Mouse (Mus musculus) NIH3T3 (cell line): ENCODE results near the gene Tnfsf15.

Source experiments
- DNase-seq: peaks from one replicate; pipeline ENCODE4 v3.0.0-alpha.2; 2012; ENCODE audit warnings: low read depth

Gene Tnfsf15

GRCm38 (mm10) chr4:63744693-63745171 is at the start of gene Tnfsf15:
TSS of gene Tnfsf15 (minus strand) at chr4:63745113.
- no peak for DNase-seq

DNA sequence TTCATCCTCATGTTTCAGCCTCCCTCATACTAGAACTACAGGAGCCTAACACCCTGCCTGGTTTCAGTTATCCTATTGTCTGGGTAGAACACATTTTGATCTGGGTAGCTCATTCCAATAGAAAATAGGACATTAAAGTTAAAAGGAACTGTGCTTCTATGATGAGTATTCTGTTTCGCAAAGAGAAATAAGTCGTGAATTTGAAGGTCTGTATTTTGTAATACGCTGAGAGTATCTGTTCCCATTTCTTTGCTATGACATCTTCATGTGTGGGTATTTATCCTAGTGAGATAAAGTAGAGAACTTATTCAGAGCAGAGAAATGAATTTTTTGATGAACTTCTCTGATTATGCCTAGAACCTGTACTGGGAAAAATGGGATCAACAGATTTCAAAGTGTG is 47.4 kb upstream of the Tnfsf15 start:
- no peak for DNase-seq

DNA sequence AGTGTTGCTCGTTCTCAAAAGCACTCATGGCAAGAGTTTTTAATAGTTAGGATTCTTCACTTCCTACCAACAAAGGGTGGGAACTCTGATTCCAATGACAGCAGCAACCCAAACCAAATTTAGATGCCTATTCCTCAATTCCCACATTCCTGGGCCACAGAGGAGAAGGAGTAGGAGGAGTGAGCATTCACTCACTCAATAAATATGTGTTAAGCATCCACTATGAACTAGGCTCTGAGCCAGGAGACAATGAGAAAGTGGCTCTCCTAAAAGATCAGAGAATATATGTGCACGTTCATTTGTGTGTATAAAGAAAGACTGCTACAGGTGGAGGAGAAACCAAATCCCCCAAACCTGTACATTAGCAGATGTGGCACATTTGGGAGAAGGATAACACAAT is 40.6 kb upstream of the Tnfsf15 start:
- DNase-seq: peak; percentile 64

DNA sequence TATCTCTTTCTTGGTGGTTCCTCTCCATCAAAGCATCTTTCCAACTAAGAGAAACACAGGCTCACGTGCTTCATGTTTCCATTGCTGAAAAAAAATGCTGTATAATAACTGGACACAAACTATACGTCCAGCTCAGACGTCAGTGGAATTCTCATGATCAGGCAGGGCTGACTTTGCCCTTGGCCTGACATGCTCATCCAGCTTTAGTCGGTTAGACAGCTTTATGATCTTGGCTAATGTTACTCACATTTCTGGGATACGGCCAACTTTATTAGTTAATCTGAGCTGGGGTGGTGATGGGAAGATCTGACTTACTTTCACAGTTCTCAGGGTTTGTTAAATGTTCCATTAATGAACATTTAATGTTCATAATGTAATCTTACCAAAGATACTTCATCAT is 38.9 kb upstream of the Tnfsf15 start:
- peak; percentile 19 for DNase-seq

DNA sequence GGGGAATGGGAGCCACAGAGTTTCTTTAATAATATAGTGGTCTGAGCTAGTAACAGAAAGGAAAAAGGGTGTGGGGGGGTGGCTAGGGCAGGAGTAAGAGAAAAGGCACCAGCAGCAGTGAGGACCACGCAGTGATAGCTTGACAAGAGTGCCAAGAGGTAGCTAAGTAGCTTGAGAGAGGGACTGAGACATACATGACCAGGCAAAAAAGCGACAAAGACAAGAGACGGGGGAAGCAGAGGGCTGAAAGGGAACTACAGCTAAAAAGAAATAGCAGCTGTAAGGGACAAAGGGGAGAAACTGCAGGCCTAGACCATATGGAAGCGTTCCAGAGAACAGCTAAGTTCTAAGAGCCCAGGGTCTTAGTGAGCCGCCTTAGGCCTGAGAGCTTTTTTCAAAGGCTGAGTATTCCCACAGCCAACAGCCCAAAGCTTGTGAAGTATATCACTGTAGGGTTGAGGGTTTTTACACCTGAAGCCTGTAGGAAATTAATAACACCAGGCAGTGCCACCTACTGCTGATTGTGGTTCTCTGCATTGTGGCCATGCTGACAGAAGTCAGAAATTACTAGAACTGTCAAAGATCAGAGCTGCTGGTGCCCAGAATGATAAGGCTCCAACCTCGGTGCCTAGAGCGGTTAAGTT is 38.2 kb upstream of the Tnfsf15 start:
- DNase-seq: no peak

- no peak for DNase-seq
Measured at GRCm38 (mm10) chr4:63777223-63777622, 32.3 kb upstream of the Tnfsf15 start.

DNA sequence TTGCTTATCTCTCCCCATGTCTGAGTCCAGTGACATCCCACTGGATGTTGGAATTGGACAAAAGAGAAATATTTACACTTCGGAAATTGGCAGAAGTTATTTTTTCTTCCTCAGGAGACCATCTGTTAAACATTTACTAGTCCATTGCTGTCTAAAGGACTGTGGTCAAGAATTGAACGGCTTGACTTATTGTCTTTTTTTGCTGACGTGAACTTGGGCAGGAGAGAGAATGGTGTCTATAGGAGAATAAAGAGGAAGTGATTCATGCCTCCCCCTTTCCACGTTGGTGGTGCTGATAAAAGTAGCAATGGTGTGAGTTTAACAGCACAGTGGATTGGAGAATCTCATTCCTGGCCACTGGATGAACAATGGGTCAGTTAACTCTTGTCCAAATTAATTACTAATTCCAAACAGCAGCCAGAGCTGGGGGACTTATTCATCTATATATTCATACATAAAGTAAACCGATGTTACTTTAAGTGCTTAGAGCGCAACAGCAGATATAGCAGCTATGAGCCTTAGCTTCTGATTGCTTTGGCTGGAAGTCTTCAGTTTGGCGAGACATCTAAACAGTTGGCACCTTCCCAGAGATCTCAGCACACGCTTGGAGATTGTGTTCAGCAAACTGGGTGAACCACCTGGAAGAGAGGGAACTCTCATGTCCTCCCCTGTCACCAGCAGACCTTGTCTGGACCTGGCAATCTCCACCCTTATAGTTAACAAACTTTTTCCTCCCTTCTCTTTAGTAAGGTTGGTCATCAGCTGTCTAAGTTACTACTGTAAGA is 28.6 kb upstream of the Tnfsf15 start:
- no peak for DNase-seq

GRCm38 (mm10) chr4:63772514-63772913 is 27.6 kb upstream of the Tnfsf15 start:
- no peak for DNase-seq

- DNase-seq: no peak
Measured at GRCm38 (mm10) chr4:63771291-63771690, 26.4 kb upstream of the Tnfsf15 start.

DNA sequence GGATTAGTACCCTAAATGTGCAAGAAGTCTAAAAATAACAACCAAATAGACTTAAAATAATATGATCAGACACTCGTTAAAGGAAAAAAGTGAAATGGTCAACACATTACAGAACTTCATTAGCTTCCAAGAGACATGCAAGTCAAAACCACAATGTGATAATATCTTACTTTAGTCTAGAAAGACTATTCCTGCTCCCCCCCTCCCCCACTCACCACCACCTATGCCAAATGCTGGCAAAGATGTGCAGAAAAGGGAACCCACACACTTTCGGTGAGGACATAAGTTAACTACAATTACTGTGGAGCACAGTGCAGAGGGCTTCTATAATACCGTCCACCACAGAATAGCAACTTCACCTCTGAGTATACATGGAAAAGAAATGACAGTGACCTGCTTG is 24.2 kb upstream of the Tnfsf15 start:
- DNase-seq: no peak

- no peak for DNase-seq
Measured at GRCm38 (mm10) chr4:63765050-63765449, 20.1 kb upstream of the Tnfsf15 start.

- no peak for DNase-seq
Measured at GRCm38 (mm10) chr4:63759931-63760330, 15.0 kb upstream of the Tnfsf15 start.

DNA sequence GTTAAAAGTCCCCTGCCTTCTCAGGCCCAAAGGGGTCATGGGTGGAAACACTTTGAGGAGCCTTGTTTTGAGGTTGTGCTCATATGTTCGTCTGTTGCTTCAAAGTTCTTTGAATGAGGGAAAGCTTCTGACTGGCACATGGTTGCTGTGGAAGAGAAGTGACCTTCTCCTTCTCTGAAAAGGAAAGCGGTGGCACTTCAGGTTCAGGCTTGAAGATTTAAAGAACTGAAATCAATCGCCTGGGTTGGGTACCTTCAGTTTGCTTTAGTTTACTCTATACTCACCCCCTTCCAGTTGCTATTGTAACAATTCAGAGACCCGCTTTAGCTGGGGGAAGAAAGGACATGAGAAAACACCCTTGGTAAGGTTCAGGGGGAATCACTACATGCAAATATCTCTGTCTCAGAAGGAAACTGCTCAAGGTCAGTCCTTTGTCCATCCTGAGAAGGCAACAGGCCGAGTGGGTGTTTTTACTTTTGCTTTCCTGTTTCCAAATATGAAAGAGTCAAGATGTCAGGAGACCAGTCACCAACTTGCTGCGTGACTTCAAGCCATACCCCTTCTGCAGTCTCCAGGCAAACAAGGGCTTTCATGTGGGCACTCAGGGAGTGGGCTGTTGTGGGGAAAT is 12.7 kb upstream of the Tnfsf15 start:
- no peak for DNase-seq

DNA sequence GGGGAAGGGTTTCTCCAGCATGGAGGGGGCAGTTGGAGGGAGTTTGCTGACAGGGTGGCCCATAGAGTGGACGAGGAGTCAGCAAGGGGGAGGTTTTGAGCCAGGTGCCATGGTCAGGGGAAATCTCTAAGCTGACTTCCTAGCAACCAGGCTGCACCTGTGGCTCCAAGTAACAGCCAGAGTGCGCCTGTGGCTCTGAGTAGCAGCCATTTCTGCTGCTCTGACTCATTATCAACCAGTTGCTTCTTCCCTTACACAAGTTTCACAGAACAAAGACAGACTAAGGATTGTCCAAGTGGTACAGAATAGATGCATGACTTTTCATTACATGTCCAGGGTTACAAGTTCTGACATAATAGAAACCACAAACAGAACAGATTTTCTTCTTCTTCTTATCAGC is 11.2 kb upstream of the Tnfsf15 start:
- DNase-seq: peak; percentile 38

GRCm38 (mm10) chr4:63754467-63755020 is 9.6 kb upstream of the Tnfsf15 start:
- no peak for DNase-seq

- no peak for DNase-seq
Measured at GRCm38 (mm10) chr4:63753855-63754254, 8.9 kb upstream of the Tnfsf15 start.

DNA sequence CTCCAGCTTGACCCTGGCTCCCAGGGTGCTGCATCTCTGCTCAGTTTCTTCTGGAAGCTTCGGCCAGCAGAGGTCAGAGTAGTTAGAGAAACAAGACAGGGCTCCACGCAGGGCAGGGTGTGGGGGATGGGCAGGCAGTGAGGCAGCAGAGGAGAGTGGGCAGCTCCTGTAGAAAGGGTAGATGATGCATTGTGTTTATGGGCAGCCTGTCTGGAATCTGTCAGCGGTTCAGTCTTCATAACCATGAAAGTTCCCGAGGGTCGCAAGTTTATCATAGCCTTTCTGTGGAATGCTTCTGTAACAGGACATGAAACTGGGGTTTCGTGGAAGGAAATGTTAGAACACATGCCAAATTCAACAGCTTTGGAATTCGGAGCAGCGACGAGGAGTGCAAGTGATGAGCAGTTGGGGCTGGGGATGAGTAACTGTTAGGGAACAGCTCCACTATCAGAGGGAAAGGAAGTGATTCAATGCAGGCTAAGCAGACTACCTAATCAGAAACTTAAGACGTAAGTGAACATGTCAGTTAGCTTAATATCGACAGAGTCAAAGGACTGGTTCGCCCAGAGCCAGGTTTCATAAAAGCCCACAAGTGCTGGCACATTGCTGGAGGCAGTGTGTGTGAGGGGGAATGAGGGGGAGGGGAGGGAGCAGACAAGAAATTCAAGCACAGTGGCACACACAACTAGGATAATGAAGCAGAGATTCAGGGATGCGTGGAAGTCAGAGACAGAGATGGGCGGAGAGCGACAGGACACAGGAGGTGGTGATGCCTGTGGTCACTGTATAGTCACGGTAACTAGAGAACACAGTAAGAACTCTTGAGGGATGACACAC is 8.0 kb upstream of the Tnfsf15 start:
- peak; percentile 81 for DNase-seq

GRCm38 (mm10) chr4:63748061-63748730 is 3.3 kb upstream of the Tnfsf15 start:
- no peak for DNase-seq

DNA sequence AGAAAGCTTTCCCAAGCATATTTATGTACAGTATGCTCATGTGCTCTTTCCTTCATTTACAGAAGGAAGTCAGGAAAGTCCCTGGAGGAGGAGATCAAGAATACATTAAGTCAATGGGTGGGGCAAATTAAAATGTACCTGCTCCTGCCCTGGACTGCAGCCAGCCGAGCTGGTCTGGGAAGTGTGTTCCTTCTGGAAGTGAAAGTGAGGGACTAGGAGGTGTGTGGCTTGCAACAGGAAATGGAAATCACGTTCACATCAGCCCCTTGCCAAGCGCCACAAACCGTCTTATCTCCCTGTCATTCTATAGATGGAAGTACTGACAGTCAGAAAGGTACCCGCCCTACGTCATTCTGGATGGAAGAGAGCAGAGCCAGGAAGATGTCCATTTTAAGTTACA is 358 bp upstream of the Tnfsf15 start:
- DNase-seq: no peak

DNA sequence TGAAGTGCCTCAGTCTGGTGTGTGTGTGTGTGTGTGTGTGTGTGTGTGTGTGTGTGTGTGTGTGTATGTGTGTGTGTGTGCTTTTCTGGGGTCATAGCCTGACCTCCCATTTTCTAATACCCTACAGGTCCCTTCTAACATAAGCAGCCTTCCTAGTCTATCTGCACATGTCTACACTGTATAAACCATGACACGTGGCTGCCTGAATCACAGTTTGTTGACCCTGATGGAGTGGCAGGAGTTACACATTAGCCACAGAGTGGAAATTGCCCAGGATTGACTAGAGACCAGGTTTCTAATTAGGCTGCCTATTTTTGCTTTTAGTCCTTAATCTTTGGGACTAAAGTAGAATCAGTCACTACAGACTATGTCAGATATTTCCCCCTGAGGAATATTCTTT is 1.3 kb downstream of the Tnfsf15 start:
- no peak for DNase-seq

- DNase-seq: no peak
Measured at GRCm38 (mm10) chr4:63742763-63743371, 2.0 kb downstream of the Tnfsf15 start.
